Mouse (Mus musculus): ENCODE results near the gene Atcay. TPM values are rescaled to one million over a fixed set of nuclear protein-coding genes. Genes with fewer than 3 reads are reported as not detected.

Atcay gene
- polyA plus RNA-seq, 1 experiment from 2014 or later: 77.3 TPM

DNA sequence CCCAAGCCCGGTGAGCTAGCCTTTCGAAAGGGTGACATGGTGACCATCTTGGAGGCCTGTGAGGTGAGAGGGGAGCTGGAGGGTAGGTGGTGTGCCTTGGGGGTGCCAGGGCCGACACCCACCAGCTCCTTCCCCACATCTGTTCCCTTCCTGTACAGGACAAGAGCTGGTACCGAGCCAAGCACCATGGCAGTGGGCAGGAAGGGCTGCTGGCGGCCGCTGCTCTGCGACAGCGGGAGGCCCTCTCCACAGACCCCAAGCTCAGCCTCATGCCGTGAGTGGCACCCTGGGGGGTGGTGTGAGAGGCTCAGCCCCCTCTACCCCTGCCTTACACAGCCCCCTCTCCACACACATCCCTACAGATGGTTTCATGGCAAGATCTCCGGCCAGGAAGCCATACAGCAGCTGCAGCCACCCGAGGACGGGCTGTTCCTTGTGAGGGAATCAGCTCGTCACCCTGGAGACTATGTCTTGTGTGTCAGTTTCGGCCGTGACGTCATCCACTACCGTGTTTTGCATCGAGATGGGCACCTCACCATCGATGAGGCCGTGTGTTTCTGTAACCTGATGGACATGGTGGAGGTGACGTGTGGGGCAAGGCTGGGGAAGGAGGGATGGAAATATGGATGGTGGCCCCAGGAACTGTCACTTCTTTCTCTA is 28.7 kb upstream of the Atcay start:
- Histone ChIP-seq H3K9me3 (0 out of 2 replicates have a peak, but pooled peaks cover 7% of the 10 kb centered on the region), H3K4me1 (replicated peaks) (peaks cover 26% of the 10 kb centered on the region), H3K9ac (replicated peaks) (0 out of 2 replicates have a peak overlapping the region, but pooled peaks have one; percentile 6), H3K27ac (no peak overlapping the region), H3K36me3 (peaks cover 30% of the 10 kb centered on the region), H3K27me3 (peaks cover 54% of the 10 kb centered on the region), H3K4me2 (replicated peaks) (no peak overlapping the region), H3K4me3 (replicated peaks) (no peak overlapping the region)
- WGBS: 42% methylated on average over 21 of the region's 21 CpGs
- peak; percentile 7; the same call in 1 of the 2 replicates for ATAC-seq

GRCm38 (mm10) chr10:81257158-81258039 is 26.8 kb upstream of the Atcay start:
- Histone ChIP-seq H3K4me2 (replicated peaks) (peak overlapping the region; percentile 76), H3K4me3 (replicated peaks) (peak overlapping the region; percentile 45), H3K27me3 (peaks cover 72% of the 10 kb centered on the region), H3K9me3 (0 out of 2 replicates have a peak, but pooled peaks cover 7% of the 10 kb centered on the region), H3K9ac (replicated peaks) (peak overlapping the region; percentile 62), H3K36me3 (peaks cover 12% of the 10 kb centered on the region), H3K4me1 (replicated peaks) (peaks cover 35% of the 10 kb centered on the region), H3K27ac (no peak overlapping the region)
- WGBS: 2% methylated on average over 62 of the region's 62 CpGs
- ATAC-seq: 0 out of 2 replicates have a peak, but pooled peaks have one; percentile 21

- peaks cover 3% of the 10 kb centered on the region; the same call in 1 of the 2 replicates for H3K36me3 ChIP-seq
- no peak overlapping the region for H3K27ac ChIP-seq
- WGBS: 74% methylated on average over 1 of the region's 1 CpGs
- no peak overlapping the region for H3K4me3 ChIP-seq (replicated peaks)
- no peak overlapping the region for H3K4me2 ChIP-seq (replicated peaks)
- no peak for ATAC-seq
- no peak overlapping the region for H3K9ac ChIP-seq (replicated peaks)
- peaks cover 35% of the 10 kb centered on the region for H3K4me1 ChIP-seq (replicated peaks)
- no peaks in the 10 kb centered on the region for H3K9me3 ChIP-seq
- peaks cover 85% of the 10 kb centered on the region for H3K27me3 ChIP-seq
Measured at GRCm38 (mm10) chr10:81254886-81255285, 24.3 kb upstream of the Atcay start.

- Histone ChIP-seq H3K4me3 (replicated peaks) (peak within 1 kb of the TSS; percentile 31), H3K27me3 (peaks cover 64% of the 10 kb centered on the region), H3K36me3 (peaks cover 12% of the 10 kb centered on the region; the same call in 1 of the 2 replicates), H3K4me2 (replicated peaks) (peak within 1 kb of the TSS; percentile 55), H3K9ac (replicated peaks) (peak within 1 kb of the TSS; percentile 61), H3K27ac (no peak within 1 kb of the TSS), H3K4me1 (replicated peaks) (peaks cover 19% of the 10 kb centered on the region), H3K9me3 (no peaks in the 10 kb centered on the region)
- peak; percentile 71 for ATAC-seq
- WGBS: 8% methylated on average over 44 of the region's 44 CpGs
Measured at GRCm38 (mm10) chr10:81252424-81253419, 22.1 kb upstream of the Atcay start, which contains the start of gene Matk. Gene Matk, plus strand, starts transcription at chr10:81252935.

GRCm38 (mm10) chr10:81249442-81249841 is 18.8 kb upstream of the Atcay start:
- H3K27ac ChIP-seq: no peak overlapping the region
- H3K9ac ChIP-seq (replicated peaks): no peak overlapping the region
- no peak overlapping the region for H3K4me2 ChIP-seq (replicated peaks)
- H3K27me3 ChIP-seq: peaks cover 45% of the 10 kb centered on the region
- peaks cover 12% of the 10 kb centered on the region; the same call in 1 of the 2 replicates for H3K36me3 ChIP-seq
- H3K9me3 ChIP-seq: no peaks in the 10 kb centered on the region
- 84% methylated on average over 8 of the region's 8 CpGs for WGBS
- ATAC-seq: no peak
- H3K4me1 ChIP-seq (replicated peaks): peaks cover 11% of the 10 kb centered on the region
- H3K4me3 ChIP-seq (replicated peaks): no peak overlapping the region

- Histone ChIP-seq H3K27me3 (peaks cover 46% of the 10 kb centered on the region), H3K4me2 (replicated peaks) (no peak overlapping the region), H3K4me1 (replicated peaks) (peaks cover 6% of the 10 kb centered on the region), H3K36me3 (peaks cover 18% of the 10 kb centered on the region; the same call in 1 of the 2 replicates), H3K9me3 (no peaks in the 10 kb centered on the region), H3K27ac (no peak overlapping the region), H3K4me3 (replicated peaks) (no peak overlapping the region), H3K9ac (replicated peaks) (no peak overlapping the region)
- no peak for ATAC-seq
- 91% methylated on average over 2 of the region's 2 CpGs for WGBS
Measured at GRCm38 (mm10) chr10:81247804-81248203, 17.2 kb upstream of the Atcay start.

GRCm38 (mm10) chr10:81245166-81245565 is 14.5 kb upstream of the Atcay start:
- H3K27ac ChIP-seq: no peak overlapping the region
- H3K4me1 ChIP-seq (replicated peaks): peaks cover 2% of the 10 kb centered on the region
- H3K9me3 ChIP-seq: no peaks in the 10 kb centered on the region
- 90% methylated on average over 6 of the region's 6 CpGs for WGBS
- H3K4me2 ChIP-seq (replicated peaks): no peak overlapping the region
- H3K4me3 ChIP-seq (replicated peaks): no peak overlapping the region
- no peak for ATAC-seq
- peaks cover 18% of the 10 kb centered on the region; the same call in 1 of the 2 replicates for H3K36me3 ChIP-seq
- 0 out of 2 replicates have a peak overlapping the region, but pooled peaks have one; percentile 1 for H3K9ac ChIP-seq (replicated peaks)
- peaks cover 40% of the 10 kb centered on the region for H3K27me3 ChIP-seq

GRCm38 (mm10) chr10:81244595-81244994 is 14.0 kb upstream of the Atcay start:
- Histone ChIP-seq H3K4me2 (replicated peaks) (no peak overlapping the region), H3K4me3 (replicated peaks) (no peak overlapping the region), H3K27ac (no peak overlapping the region), H3K9ac (replicated peaks) (0 out of 2 replicates have a peak overlapping the region, but pooled peaks have one; percentile 1), H3K9me3 (no peaks in the 10 kb centered on the region), H3K4me1 (replicated peaks) (peaks cover 7% of the 10 kb centered on the region), H3K36me3 (peaks cover 15% of the 10 kb centered on the region; the same call in 1 of the 2 replicates), H3K27me3 (peaks cover 46% of the 10 kb centered on the region)
- ATAC-seq: peak; percentile 75
- 11% methylated on average over 17 of the region's 17 CpGs for WGBS

DNA sequence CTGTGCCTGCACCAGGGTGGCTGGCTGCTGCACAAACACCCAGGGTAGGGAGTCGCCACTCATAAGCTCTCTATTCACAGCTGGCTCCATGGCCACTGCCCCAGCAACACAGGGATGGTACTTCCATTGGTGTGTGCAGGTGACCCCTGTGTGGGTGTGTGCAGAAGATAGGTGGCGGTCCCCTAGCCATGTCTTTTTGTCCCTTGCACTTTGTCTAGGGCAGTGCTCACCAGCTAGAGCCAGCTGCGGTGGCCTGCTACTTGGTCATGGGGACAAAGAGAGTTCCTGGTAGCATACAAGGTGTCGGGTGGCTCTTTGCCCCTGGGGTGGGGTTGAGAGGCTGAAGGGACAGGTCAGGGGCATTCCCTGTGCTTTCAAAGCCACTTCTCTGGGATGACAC is 13.5 kb upstream of the Atcay start:
- H3K4me3 ChIP-seq (replicated peaks): no peak overlapping the region

DNA sequence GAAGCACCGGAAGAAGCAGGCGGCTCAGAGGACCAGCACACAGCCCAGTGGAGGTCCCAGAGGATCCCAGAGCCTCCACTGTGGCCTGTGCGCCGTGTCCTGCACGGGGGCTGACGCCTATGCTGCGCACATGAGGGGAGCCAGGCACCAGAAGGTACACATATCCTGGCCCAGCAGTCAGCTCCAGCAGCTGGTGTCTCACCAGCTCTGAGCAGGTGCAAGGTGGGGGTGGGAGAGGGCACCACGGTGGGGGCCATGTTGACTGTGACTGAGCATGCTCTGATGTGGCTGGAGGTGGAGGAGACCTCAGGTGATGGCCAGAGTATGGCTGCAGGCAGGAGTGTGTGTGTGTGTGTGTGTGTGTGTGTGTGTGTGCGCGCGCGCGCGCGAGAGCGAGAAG is 11.4 kb upstream of the Atcay start:
- H3K4me2 ChIP-seq (replicated peaks): no peak overlapping the region

More for the DNA sequence above, 13.5 kb upstream of the Atcay start:
- H3K9ac ChIP-seq (replicated peaks): no peak overlapping the region
- peaks cover 15% of the 10 kb centered on the region; the same call in 1 of the 2 replicates for H3K36me3 ChIP-seq
- WGBS: 74% methylated on average over 4 of the region's 4 CpGs
- ATAC-seq: peak; percentile 25; the same call in 1 of the 2 replicates
- no peak overlapping the region for H3K4me2 ChIP-seq (replicated peaks)
- H3K27me3 ChIP-seq: peaks cover 51% of the 10 kb centered on the region
- H3K4me1 ChIP-seq (replicated peaks): peaks cover 11% of the 10 kb centered on the region
- H3K27ac ChIP-seq: no peak overlapping the region
- no peaks in the 10 kb centered on the region for H3K9me3 ChIP-seq

DNA sequence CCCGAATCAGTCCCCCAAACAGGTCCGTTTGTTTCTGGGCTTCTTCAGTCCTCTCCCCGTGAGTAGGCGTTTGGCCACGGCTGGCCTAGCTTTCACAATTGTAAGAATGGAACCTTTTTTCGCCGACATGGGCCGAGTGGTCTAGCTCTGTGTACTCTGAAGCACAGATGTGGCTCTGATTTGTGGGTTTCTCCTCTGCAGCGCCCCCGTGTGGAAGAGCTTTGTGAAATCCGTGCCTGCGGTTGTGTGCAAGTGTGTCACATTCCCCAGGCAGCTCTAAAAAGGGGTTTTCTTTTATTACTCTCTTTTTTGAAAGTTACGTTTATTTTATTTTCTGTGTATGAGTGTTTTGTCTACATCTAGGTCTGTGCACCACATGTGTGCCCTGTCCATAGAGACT is 10.2 kb upstream of the Atcay start:
- no peak for ATAC-seq
- 21% methylated on average over 13 of the region's 13 CpGs for WGBS
- Histone ChIP-seq H3K9ac (replicated peaks) (no peak overlapping the region), H3K4me3 (replicated peaks) (no peak overlapping the region), H3K27ac (no peak overlapping the region), H3K4me2 (replicated peaks) (no peak overlapping the region), H3K4me1 (replicated peaks) (peaks cover 11% of the 10 kb centered on the region), H3K9me3 (no peaks in the 10 kb centered on the region), H3K36me3 (0 out of 2 replicates have a peak, but pooled peaks cover 6% of the 10 kb centered on the region), H3K27me3 (peaks cover 56% of the 10 kb centered on the region)

More for the DNA sequence above, 11.4 kb upstream of the Atcay start:
- Histone ChIP-seq H3K9ac (replicated peaks) (no peak overlapping the region), H3K4me1 (replicated peaks) (peaks cover 11% of the 10 kb centered on the region), H3K4me3 (replicated peaks) (no peak overlapping the region), H3K27ac (no peak overlapping the region), H3K36me3 (peaks cover 6% of the 10 kb centered on the region; the same call in 1 of the 2 replicates), H3K9me3 (no peaks in the 10 kb centered on the region), H3K27me3 (peaks cover 56% of the 10 kb centered on the region)
- no peak for ATAC-seq
- WGBS: 91% methylated on average over 16 of the region's 16 CpGs
